Mouse (Mus musculus) lung, adult 2 months (tissue): ENCODE results near the gene Zgrf1.

Experiments
- CTCF ChIP-seq: fragments of 200-500 bp; IDR thresholded peaks from 2 replicates; pipeline ENCODE4 v1.5.1; 2011; ENCODE audit warnings: mild to moderate bottlenecking, low read length, control low read depth; ENCODE audit not compliant: insufficient read depth
- POLR2A ChIP-seq: fragments of 200-500 bp; IDR thresholded peaks from 2 replicates; pipeline ENCODE4 v1.6.1; 2011; ENCODE audit warnings: low read depth, mild to moderate bottlenecking, control low read depth, low read length, borderline replicate concordance; ENCODE audit errors: extremely low read depth

- TF ChIP-seq POLR2A: no peak
- no peak for TF ChIP-seq CTCF
These were observed 77.6 kb downstream of the Zgrf1 start for GRCm38 (mm10) chr3:127630735-127631372.
